Mouse (Mus musculus) CH12.LX (cell line): ENCODE results near the gene Sik3.

Experiments used
- CTCF ChIP-seq, 2 experiments: IDR thresholded peaks in 1 of 2; conservative IDR thresholded peaks in 1 of 2; 2 replicates each; pipeline ENCODE4 v1.5.1; 2011 to 2012; ENCODE audit warnings: low read depth in 2 of 2, low read length in 2 of 2, improper control_type of control experiment in 1 of 2, inconsistent platforms in 1 of 2, mild to moderate bottlenecking in 1 of 2, moderate library complexity in 1 of 2
- EP300 ChIP-seq: IDR thresholded peaks from 2 replicates; pipeline ENCODE4 v1.6.1; 2011; ENCODE audit warnings: low read length, improper control_type of control experiment
- MAFK ChIP-seq: IDR thresholded peaks from 2 replicates; pipeline ENCODE4 v1.6.1; 2011; ENCODE audit warnings: low read length, improper control_type of control experiment; ENCODE audit not compliant: insufficient replicate concordance
- MAX ChIP-seq: IDR thresholded peaks from 2 replicates; pipeline ENCODE4 v1.6.1; 2011; ENCODE audit warnings: low read length, improper control_type of control experiment
- POLR2A ChIP-seq: IDR thresholded peaks from 2 replicates; pipeline ENCODE4 v1.6.1; 2011; ENCODE audit warnings: low read depth, mild to moderate bottlenecking, improper control_type of control experiment, low read length
- USF1 ChIP-seq: IDR thresholded peaks from 2 replicates; pipeline ENCODE4 v1.6.1; 2014; ENCODE audit warnings: low read depth, mild to moderate bottlenecking, inconsistent platforms, low read length, improper control_type of control experiment
- ZKSCAN1 ChIP-seq: IDR thresholded peaks from 2 replicates; pipeline ENCODE4 v1.6.1; 2012; ENCODE audit warnings: low read depth, inconsistent platforms, low read length, improper control_type of control experiment, borderline replicate concordance

DNA sequence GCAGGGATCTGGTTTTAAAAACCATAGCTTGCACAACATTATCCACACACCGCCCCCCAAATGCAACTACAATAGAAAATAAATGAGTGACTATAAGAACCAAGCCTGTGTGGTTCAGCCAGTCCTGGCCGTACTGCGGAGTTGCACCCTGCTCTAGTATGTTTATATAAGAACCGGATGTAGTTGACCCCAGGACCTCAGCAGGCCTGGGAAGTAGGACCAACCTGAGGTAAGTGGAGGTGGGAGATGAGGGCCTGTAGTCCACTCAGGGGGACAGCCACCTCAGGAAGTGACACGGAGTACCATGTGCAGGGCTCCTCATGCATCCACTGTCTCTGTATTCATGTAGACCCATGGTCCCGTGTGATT lies 194.9 kb downstream of the Sik3 start:
- no peak for TF ChIP-seq MAFK
- no peak for TF ChIP-seq CTCF (conservative IDR thresholded peaks at IDR 0.05 in 1 of 2, IDR thresholded peaks at IDR 0.05 in 1 of 2; ENCODE audit: low read depth in 2 of 2, low read length in 2 of 2)
- no peak for TF ChIP-seq USF1
- TF ChIP-seq MAX = no peak
- no peak for TF ChIP-seq POLR2A
- no peak for TF ChIP-seq ZKSCAN1
- TF ChIP-seq EP300 = no peak
